Mouse (Mus musculus) right cerebral cortex, adult 2 months (tissue): ENCODE measurements around the gene Srrm2.

Experiments
- DNase-seq, 2 experiments: peaks; one replicate each; pipeline ENCODE4 v3.0.0; 2021 to 2022; ENCODE audit warnings: low spot score in 2 of 2

The Srrm2 gene

DNA sequence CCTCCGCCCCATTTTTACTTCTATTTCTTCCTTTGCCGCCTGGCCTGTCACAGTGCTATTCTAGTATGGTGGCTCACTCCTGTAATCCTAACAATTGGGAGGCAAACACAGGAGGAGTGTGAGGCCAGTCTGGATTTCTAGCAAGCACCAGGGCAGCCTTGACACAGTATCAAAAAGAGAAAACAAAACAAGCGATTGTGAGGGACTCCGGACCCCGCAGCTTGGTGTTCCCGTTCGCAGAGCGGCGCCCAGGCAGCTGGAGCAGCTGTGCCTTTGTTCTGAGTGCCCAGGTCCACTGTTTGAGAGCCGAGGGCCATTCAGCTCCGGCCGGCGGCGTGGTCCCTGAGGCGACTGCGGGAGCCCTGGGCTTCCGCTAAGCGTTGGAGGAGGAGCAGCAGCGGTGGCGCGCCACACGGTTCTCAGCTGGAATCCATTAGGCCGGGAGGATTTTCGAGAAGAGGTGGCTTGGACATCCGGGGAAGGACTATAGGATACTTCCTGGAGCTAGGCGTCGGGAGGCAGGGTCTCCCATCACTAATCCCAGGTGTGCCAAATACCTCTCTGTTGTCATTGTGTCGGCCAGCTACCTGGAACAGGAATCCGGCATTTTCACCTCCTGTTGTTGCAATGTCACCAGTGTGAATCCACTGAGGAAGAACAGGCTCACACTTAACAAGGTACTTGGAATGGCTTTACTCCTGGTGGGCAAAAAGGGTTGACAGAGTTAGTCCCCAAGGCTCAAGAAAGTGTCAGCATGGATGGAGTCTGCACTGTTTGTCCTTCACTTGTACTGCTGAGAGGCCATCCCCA is at the start of gene Srrm2:
Srrm2 (plus strand) TSS at position 264 of the 810 bp plus-strand sequence.
- peak; percentile 47 to 60 for DNase-seq

DNA sequence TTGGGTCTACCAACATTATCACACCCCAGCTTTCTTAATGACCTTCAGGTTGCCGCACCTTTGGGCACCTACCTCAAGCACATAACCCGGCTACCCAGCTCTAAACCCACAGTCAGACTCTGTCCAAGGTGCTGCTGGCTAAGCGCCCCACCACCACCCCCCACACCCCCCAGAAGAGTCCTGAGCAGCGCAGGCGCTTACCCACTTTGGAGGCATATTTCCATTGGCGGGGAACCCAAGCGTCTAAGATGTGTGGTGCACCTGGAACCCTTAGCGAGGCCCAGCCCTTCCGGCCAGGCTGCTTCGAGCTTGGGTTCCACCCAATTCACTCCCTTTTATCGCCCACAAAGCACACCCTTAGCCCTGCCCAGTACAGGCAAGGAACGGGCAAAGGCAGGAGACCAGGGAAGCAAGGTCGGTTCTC is 49.7 kb upstream of the Srrm2 start, which contains the start of gene Paqr4:
Paqr4 (minus strand) TSS at position 270 of the 424 bp plus-strand sequence.
- no peak for DNase-seq

DNA sequence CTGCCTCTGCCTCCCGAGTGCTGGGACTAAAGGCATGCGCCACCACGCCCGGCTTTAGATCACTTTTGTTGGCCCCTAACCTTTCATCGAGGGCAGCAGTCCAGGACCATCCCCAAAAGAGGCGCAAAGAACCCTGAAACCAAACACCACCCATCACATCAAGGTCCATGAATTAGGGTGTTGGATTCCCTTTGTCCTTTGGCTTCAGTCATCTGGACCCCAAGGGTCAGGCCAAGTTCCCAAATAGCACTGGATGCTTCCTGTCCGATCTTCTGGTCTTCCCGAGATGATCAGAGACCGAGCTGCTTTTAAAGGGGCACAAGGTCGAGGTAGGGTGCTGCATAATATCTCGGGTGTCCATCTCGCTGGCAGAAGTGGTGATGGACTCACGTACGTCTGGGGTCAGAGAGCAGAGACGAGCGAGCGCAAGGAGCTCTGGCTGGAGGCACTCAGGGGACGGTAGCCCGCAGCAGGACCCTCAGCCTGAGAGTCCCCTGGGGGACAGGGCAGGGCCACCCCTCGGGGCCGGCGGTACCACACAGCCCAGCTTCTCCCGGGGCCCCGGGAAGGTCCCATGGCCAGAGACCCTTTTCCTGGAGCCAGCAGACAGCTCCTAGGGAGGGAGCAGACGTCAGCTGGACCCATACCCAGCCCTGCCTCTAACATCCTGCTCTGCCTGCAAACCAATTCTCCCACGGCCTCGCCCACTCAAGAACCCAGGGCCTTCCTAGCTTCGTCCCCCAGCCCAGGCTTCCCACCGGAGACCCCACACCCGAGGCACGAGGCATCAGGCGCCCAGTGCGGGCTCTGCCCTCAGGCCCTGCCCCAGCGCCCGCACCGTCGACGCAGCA is 48.7 kb upstream of the Srrm2 start:
- no peak for DNase-seq

DNA sequence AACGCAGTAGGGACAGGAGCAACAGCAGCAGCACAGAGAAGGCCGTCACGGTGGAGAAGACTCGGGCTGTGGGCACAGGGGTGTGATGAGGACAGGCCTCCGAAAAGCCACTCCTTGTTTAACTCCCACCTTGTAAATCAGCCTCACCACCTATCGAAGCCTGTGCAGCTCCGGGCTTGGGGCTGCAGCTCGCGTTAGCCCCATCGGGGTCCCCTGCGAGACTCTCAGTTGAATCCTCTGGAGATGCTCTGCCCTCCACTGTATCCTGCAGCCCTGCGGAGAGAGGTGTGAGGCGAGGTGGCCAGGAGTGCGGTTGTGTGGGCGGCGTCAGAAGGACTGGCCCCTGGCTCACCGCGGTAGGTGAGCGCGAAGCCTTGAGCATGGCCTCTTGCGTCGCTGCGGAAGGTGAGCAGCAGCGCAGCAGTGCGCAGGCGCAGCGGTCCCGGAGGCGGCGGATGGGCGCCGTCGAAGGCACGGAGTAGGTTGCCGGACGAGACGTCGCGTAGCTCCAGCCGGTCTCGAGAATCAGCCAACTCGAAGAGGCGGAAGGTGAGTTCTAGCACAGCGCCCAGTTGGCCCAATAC is 48.0 kb upstream of the Srrm2 start:
- no peak for DNase-seq

DNA sequence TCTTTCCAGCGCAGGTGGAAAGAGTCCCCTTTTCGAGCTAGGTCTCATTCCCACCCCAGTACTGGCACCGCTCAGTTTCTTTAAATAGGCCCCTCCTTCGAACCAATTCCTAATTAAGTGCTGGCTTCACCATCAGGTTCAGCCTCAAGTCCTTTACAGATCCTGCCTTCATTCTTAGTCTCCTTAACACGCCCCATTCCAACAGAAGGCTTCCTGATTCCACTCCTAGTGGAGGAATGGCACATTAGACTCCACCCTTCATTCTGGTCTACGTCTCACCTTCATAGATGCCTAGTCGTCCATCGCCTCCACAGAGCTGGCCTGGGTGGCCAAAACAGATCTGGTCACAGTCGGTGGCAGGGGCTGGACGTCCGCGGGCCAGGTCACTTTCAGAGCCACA is 47.4 kb upstream of the Srrm2 start:
- no peak for DNase-seq

DNA sequence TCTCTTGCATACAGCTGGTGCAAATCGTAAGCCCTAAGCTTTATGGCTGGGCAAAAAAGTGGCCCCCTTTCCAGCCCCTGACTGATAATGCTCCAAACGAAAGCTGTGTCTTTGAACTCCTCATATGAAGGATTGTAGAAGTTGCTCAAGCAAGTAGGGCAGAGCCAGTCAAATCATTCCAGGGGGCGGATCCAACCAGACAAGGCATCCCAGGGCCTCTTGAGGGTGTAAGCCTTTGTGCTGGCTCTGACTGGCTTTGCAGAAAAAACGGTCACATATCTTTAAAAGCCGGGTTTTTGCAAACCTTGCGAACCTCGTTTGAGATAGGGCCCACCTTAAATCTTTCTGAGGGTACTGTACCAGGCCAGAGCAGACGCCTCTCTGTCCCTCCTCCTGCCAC is 46.3 kb upstream of the Srrm2 start:
- DNase-seq = no peak

DNA sequence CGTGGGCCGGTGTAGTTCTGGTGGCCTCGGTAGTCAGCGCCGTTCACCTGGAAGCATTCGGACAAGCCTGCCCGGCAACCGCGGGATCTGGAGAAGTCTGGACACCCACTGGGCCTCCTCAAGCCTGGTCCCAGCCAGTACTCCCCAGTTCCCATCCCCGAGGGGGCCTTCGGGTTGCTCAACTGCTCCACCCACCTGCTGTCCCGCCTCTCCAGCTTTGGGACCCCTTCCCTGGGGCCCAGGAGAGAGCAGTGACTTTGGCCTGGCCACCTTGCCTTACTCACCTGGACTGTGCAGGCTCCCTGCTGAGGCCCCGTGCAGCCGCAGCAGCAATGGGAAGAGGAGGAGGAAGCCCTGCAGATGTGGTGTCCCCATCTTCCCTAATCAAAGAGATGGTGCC is 45.7 kb upstream of the Srrm2 start:
- no peak for DNase-seq

DNA sequence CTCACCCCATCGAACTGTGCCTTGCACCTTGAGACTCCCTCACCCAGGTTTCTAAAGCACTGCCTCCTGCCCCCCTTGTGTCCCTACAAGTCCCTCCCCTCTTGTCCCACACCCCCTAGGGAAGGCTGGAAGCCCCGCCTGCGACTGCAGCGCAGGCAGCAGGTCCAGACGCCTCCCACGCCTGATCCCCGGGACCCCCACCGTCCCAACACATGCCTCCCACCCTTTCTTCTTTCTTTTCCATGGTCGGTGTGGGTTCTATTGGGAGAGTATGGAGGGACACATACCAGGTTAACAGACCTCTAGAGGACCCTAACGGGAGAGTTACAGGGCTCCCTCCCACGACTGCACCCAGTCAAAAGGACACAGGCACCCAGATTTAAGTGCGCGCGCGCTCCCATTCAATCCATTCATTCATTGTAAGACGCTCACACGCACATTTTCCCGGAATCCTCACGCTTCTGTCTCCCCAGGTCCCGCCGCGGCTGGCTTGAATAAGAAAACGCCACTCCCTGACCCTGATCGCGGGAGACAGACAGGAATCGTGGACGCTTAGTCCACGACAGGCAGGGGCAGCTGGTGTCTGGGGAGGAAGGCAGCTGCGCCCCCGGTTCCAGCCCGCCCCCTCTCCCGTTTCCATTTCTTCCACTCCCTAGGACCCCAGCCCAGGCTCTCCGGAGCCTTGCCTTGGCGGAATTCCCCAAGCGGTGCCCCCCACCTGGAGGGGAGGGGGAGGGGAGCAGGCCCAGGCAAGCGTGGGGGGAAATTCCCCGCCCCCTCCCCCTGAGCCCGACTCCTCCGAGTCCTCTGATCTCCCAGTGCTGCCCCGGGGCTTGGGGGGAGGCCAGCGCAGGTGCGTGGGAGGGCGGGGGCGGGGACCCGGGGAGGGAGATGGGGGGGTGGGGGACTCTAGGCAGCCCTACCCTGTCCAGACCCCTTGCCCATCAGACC is 44.8 kb upstream of the Srrm2 start, which contains the start of gene Kremen2:
Kremen2 (minus strand) TSS at position 533 of the 951 bp plus-strand sequence.
- no peak for DNase-seq

DNA sequence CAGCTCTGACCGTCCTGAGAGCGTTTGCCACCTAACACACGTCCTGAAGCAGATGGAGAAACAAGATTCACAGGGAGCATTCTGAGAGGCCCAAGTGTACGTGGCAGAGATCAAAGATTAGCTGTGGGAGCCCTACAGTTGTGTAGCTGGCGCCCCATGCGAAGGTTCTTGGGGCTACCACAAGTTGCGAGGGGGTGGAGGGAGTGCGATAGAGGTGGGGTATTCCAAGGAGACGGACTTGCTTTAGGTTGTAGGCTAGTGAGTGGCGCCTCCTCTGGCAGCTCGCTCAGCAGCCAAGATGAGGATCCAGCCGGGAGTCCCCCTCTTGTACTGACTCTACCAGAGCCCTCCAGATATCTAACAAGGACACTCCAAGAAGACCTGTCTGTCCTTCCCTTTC is 44.0 kb upstream of the Srrm2 start:
- no peak for DNase-seq

DNA sequence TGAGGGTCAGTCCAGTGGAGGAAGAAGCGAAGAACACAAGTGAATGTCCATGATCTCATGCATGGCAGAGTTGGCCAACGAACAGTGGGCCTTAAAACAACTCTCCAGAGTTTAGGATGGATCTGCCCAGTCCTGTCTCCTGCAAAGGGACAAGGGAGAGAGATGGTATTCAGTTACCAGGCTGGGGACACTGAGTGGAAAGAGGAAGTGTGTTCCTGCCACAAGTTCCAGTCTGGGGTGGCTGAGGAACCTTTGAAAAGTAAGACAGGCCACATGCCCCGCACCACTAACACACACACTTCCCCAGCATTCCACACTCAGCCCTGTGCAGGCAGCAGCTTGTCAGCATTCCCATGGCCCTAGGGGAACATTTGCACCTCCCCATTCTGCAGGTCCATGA is 43.6 kb upstream of the Srrm2 start:
- no peak for DNase-seq

DNA sequence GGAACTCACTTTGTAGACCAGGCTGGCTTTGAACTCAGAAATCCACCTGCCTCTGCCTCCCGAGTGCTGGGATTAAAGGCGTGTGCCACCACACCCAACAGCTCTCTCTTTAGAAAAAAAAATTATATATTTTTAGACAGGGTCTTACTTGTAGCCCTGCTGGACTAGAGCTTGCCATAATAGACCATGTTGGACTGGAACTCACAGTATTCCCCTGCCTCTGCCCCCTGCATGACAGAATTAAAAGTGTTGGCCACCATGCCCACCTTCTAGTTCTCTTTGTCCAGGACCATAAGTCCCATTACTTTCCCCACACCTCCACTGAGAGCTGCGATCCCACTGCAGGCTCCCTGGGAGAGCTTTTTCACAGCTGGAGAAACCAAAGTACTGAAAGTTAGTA is 42.9 kb upstream of the Srrm2 start:
- DNase-seq = no peak

DNA sequence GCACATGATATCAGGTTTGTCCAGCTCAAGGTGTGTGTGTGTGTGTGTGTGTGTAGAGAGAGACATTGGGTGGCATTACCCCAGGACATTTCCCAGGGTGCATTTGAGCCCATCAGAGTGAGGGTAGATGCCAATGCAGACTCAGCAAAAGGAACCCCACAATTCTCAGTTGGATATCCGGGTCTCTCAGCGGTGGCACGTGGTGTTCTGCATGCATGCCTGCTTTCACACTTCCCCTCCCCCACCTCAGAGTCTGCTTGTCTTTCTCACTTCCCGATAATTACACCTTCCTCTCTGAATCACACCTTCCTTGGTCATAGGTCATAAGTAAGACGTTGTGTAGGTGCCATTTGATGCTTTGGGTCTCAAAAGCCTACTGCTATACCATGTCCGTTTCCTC is 42.3 kb upstream of the Srrm2 start:
- DNase-seq = no peak

DNA sequence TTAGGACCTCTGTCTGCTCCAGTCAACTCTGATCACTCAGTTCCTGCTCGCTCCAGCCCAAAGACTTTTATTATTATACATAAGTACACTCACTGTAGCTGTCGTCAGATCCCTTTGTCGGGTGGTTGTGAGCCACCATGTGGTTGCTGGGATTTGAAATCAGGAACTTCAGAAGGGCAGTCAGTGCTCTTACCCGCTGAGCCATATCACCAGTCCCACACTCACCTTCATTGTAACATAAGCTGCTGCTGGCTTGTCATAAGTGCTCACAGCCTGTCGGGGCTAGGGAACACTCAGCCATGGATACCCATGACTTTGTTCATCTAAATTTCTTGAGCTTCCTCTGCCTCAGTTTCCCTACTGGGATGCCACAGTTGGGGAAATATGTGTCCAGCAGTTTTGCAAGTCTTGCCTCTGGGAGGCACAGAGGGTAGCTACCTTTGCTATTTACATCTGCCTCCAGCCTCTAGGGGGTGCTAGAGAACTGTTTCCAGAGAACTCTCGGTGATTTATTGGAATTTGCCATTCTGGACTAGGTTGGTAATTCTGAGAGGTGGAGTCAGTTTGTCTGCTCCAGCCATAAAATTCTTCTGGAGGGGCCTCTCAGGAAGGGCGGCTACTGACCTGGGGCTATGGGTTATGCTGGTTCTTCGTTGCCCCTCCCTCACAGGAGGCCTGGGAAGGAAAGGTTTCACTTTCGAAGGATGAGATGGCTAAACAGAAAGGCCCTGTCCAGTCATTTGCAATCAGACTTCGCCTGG is 41.5 kb upstream of the Srrm2 start:
- peak; percentile 77 for DNase-seq

DNA sequence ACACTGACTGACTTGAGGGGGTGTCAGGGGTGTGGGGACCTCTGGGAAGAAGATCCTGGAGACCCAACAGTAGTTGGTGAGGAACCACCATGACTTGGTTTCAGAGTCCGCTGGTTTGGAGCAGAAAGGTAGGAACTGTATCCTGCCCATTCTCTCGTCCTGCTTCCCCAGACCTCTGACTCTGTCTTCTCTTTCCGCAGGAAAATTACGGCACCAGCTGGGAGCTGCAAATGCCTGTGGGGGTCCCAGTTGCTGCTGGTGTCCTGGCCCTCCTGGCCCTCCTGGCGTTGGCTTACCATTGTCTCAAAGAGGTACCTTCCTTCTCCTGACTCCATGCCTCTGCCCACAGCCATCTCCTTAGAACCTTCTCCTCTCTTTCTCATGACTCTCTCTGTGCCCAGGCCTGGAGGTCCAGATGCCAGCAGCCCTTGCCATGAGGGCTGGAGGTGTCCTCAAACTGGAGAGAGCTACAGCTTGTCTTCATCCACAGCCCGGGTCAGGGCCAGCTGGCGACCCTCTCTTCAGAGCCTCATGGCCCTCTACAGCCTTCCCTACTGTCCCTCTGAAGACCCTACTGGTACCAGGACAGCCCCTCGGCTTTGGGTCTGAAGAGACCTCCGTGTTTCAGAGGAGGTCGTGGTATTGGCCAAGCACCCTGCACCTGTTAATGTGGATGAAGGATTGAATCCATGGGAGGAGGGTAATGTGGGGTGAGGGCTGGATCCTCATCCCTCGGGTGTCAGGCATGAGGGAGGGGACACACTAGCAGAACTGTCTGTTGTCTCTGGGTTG is 40.7 kb upstream of the Srrm2 start:
- DNase-seq = no peak

DNA sequence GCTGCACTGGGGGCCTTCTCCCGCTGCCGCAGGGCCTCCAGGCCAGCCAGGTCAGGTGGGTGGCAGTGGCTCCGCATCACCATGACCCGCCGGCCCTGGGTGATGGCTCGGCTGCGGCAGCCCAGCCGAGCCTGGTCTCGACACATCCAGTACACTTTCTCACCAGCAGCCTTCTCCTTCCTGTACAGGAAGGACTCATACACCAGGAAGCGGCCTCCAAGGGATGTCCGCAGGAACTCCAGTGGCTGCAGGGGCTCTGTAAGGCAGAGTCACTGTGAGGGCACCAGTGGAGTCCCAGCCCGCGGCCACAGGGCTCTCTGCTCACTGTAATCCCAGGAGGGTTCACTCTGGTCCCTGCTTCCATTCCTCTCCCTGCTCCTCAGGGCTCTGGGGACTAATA is 34.6 kb upstream of the Srrm2 start:
- DNase-seq = no peak

DNA sequence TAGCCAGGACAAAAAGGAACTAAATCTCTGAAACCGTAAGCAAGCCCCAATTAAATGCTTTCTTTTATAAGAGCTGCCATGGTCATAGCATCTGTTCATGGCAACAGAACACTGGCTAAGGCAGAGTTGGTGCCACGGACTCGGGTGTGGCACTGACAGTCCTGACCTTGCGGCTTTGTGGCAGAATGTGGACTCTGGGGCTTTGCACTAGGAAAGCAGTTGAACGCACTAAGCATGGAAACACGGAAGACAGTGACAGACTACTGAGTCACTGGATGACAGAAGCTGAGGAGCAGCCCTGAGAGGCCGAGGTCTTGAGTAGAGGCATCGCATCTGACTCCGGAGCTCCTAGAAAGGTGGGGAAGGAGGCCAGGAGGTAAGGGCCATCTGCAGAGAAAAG is 32.8 kb upstream of the Srrm2 start:
- DNase-seq = no peak

DNA sequence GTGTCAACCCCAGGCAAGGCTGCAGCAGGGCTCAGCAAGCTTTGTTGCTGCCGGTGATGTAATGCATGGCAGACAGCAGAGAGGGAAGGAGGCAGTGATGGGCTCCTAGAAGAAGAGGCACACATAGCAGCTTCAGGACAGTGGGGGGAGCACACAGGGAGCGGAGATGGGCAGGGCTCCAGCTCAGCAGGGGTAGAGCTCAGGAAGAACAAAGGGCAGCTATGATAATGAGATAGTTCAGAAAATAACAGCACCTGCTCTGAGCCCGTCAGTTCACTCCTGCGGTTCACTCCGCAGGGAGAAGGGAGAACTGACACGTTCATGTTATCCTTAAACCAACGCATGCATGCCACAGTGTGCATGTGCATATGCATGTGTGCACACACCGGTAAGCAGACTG is 31.5 kb upstream of the Srrm2 start:
- no peak for DNase-seq

DNA sequence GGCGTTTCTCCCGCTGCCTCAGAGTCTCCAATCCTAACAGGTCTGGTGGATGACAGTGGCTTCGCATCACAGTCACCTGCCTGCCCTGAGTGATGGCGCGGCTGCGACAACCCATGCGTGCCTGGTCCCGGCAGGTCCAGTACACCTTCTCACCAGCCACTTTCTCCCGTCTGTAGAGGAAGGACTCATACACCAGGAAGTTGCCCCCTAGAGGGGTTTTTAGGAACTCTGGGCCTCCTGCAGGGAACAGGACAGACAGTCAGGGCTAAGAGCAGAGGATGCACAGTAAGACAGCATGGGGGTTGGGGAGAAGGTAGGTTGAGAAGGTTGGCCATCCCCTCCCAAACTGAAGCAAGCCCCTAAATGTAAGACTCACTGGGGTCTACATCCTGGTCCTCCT is 30.1 kb upstream of the Srrm2 start:
- no peak for DNase-seq

DNA sequence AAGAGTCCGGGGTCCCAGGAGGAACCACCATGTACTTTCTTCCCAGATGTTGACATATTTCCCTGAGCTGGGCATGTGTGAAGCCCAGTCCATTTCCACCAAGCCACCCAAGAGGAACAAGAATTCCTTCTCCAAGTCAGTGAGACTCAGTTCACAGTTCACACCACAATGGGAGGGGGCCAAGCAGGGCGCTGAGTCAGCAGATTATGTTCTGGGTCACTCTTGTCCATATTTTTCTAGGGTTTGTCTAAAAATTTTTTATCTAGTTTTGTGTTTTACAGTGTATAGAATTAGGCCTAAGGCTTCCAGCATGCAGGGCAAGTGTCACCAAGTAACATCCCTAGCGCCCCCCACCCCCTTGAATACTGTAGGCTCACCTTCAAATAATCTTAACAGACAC is 29.2 kb upstream of the Srrm2 start:
- no peak for DNase-seq

DNA sequence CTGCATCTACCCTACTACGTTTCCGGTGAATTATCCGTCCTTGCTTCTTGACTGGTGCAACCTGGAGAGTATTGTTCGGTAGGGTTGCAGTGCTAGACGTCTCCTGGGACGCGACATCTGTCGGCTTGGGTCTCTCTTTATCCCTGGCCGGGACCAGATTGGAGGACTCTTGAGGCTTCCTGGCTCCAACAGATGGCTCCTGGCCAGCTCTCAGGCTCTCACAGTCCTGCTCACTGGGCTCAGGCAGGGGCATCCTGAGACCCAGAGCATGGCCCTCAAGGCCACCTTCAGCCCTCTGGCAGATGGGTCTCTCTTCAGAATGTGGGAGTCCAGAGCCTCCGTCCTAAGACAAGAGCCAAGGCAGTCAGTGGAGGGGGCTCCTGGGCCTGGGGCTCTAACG is 27.4 kb upstream of the Srrm2 start:
- DNase-seq = no peak
